Mouse (Mus musculus): ENCODE results near the gene Hist2h3b. TPM values are rescaled to one million over a fixed set of nuclear protein-coding genes. Genes with fewer than 3 reads are reported as not detected.
"Not testable (repeated sequence)": the region's sequence is repeated elsewhere in the genome, so short reads cannot be mapped to it uniquely, and the experiment has no call there.

Gene Hist2h3b
- polyA plus RNA-seq, 1 experiment: 7.3 TPM

DNA sequence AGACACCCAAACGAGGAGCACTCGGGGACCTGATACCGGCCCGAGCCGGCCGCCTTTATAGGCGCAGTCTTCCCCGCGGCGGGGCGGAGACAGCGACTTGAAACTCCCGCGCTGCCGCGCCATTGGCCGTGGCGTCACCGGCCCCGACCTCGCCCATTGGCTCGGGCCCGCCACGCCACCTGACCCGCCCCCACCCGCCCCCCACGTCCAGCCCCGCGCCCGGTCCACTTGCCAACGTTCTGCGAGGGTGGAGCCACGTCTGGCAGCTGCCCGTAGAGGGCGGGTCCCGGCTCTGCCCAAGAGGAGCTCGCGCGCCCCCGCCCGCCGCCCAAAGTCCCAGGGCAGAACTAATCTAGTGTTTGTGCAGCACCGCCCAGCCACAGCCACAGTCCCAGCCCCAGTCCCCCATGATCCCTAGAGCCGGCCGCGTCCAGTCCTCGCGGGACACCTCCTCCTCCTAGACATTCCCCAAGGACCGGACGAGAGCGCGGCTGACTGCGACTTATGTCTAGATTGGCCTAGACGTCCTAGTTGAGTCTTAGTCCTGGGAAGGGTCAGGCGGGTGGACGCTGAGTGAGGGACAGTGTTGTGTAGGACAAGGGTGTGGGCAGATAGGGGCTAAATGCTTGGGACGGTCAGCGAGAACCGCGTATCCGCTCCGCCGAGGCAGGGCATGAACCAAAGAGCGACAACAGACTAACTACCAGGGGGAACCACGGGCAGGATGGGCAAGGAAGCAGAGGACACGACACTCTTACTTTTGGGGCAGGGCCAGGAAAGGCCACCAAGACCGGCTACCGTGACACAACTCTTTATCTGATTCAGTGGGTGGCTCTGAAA lies 29.3 kb upstream of the Hist2h3b start, which contains the start of gene Hist2h3c2:
TSS of gene Hist2h3c2 (minus strand) at position 174 of the 840 bp plus-strand sequence.
- not testable (repeated sequence) for DNase-seq (ENCODE audit: extremely low spot score in 1 of 2, low spot score in 1 of 2)

GRCm38 (mm10) chr3:96239949-96240798 lies 28.3 kb upstream of the Hist2h3b start, which contains the start of gene Hist2h2aa2:
Gene Hist2h2aa2 (minus strand): TSS chr3:96240276.
- DNase-seq (ENCODE audit: extremely low spot score in 1 of 2, low spot score in 1 of 2): peak; percentile 88 to 99

- no peak for DNase-seq (ENCODE audit: extremely low spot score in 1 of 2, low spot score in 1 of 2)
Measured at GRCm38 (mm10) chr3:96240799-96241197, 27.7 kb upstream of the Hist2h3b start.

DNA sequence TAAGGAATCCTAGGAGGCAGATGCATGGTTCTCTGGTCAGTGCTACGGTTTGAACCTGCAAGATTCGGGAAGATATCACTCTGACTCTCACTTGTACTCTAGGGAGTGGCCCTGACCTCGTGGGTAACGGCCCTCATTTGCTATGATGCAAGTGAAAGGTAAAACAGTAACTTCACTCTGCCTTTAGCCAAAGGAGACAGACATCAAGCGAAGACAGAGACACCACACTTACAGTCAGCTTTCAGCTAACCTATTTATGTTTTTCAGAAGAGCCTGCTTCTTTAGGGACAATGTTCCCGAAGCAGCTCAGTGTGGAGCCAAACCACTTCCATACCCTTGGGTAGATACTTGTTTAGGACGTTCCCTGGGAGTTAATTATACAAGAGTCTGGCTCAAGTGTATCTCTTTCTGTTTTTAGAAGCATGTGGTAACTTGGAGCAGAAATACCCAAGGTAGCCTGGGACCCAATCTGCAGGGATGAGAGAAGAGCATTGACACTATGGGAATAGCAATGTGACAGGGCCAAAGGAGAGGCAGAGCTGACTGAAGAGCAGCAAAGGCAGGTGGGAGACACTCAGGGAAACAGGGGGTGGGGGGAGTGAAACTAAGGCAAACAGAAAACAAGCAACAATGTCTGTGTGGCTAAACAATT lies 24.4 kb upstream of the Hist2h3b start:
- no peak for DNase-seq (ENCODE audit: extremely low spot score in 1 of 2, low spot score in 1 of 2)

- peak; percentile 74 to 84 for DNase-seq (ENCODE audit: extremely low spot score in 1 of 2, low spot score in 1 of 2)
Measured at GRCm38 (mm10) chr3:96245003-96245886, 23.2 kb upstream of the Hist2h3b start, which contains the start of gene Hist2h2aa1. Gene Hist2h2aa1 (plus strand): TSS chr3:96245497.

GRCm38 (mm10) chr3:96246018-96246417 lies 22.4 kb upstream of the Hist2h3b start:
- not testable (repeated sequence) for DNase-seq (ENCODE audit: extremely low spot score in 1 of 2, low spot score in 1 of 2)

DNA sequence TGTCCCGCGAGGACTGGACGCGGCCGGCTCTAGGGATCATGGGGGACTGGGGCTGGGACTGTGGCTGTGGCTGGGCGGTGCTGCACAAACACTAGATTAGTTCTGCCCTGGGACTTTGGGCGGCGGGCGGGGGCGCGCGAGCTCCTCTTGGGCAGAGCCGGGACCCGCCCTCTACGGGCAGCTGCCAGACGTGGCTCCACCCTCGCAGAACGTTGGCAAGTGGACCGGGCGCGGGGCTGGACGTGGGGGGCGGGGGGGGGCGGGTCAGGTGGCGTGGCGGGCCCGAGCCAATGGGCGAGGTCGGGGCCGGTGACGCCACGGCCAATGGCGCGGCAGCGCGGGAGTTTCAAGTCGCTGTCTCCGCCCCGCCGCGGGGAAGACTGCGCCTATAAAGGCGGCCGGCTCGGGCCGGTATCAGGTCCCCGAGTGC lies 22.0 kb upstream of the Hist2h3b start, which contains the start of gene Hist2h3c1:
TSS of gene Hist2h3c1 (plus strand) at position 259 of the 430 bp plus-strand sequence.
- DNase-seq (ENCODE audit: extremely low spot score in 1 of 2, low spot score in 1 of 2): not testable (repeated sequence)

GRCm38 (mm10) chr3:96247356-96248140 lies 20.9 kb upstream of the Hist2h3b start:
- no peak for DNase-seq (ENCODE audit: extremely low spot score in 1 of 2, low spot score in 1 of 2)

GRCm38 (mm10) chr3:96248141-96249033 lies 20.1 kb upstream of the Hist2h3b start:
- DNase-seq (ENCODE audit: extremely low spot score in 1 of 2, low spot score in 1 of 2): no peak

GRCm38 (mm10) chr3:96249034-96249345 lies 19.5 kb upstream of the Hist2h3b start:
- DNase-seq (ENCODE audit: extremely low spot score in 1 of 2, low spot score in 1 of 2): no peak

DNA sequence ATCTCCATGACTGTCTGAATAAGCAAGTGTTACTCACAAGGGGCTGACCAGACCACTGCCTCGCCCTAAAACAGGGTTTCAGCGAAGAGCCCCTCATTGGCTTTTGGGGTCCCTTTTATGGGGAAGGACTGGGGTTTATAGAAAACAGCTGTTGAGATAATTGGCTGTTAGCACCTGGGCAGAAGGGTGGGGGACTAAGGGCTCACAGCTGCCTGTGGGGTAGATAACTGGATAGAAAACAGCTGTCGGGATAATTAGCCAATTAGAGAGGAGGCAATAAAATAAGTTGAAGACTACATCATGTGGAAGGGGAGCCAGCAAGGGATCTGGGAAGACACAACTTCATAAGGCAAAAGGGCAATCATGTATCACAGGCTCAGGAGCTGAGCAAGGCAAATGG lies 17.6 kb upstream of the Hist2h3b start:
- DNase-seq (ENCODE audit: extremely low spot score in 1 of 2, low spot score in 1 of 2): no peak

DNA sequence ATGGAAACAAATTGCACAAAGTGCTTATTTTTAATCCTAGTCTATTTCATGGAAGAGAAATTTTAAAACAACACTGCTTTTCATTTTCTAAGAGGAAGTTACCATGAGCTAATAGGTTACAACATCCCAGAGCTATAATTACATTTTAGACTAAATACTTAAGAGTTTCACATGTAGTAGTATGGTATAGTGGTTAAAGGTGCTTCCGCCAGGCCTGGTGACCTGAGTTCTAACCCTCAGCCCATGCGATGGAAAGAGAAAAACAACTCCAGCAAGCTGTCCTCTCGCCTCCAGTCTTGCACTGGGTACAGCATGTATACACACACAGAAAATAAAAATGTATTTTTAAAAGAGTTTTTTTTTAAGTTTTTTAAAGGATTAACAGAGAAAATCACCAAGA lies 16.7 kb upstream of the Hist2h3b start:
- DNase-seq (ENCODE audit: extremely low spot score in 1 of 2, low spot score in 1 of 2): no peak

- DNase-seq (ENCODE audit: extremely low spot score in 1 of 2, low spot score in 1 of 2): no peak
Measured at GRCm38 (mm10) chr3:96254683-96255355, 13.6 kb upstream of the Hist2h3b start.

DNA sequence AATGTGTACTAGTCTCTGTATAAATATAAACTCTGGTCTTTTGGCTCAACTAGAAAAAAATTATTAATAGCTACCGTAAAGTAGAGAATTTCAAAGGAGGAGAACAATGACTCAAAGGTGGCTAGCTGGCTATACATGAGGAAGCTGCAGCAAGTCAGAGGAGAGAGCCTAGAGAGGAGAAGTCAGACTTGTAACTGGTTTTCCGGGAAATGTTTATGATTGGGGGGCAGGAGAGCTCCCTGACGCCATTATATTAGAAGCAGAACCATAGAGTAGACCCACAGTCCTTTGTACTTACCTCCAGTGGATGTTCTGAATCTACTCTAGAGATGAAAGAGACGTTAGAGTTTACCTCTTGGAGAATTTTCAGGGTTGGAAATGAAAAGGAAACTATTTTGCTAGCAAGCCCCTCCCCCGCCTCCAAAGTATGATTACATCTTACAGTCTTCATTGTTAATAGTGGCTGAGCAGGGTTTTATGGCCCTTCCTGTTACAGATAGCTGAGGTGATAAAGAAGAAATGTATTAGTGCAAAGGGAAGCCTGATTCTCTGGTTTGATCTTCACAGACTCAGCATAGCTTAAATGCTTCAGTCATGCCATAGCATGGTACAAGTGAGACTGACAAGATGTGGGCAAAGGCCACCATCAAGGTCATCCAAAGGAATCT lies 12.4 kb upstream of the Hist2h3b start:
- DNase-seq (ENCODE audit: extremely low spot score in 1 of 2, low spot score in 1 of 2): no peak

- DNase-seq (ENCODE audit: extremely low spot score in 1 of 2, low spot score in 1 of 2): no peak
Measured at GRCm38 (mm10) chr3:96257190-96257589, 11.3 kb upstream of the Hist2h3b start.

- no peak for DNase-seq (ENCODE audit: extremely low spot score in 1 of 2, low spot score in 1 of 2)
Measured at GRCm38 (mm10) chr3:96260220-96260619, 8.2 kb upstream of the Hist2h3b start.

- no peak for DNase-seq (ENCODE audit: extremely low spot score in 1 of 2, low spot score in 1 of 2)
Measured at GRCm38 (mm10) chr3:96261623-96262022, 6.8 kb upstream of the Hist2h3b start.
